15 mouse cellular contexts compared by ENCODE assay signal in genomic region chrX:101522027-101522426, GRCm38 (mm10). TPM values are rescaled to one million over a fixed set of nuclear protein-coding genes. Genes with fewer than 3 reads are reported as not detected.
A peak's percentile ranks its signal among the peaks of the same experiment; 100 is the strongest.
DNase-seq lines count a peak whose midpoint lies in the region; ATAC-seq and TF ChIP-seq lines count a peak whose summit lies in the region.
"Had no signal": no experiment of that assay in that cellular context is flagged by ENCODE, and none has a peak within 500 bp of the region (broad histone marks: within the 10 kb centered on the region; RNA-seq: fewer than 3 reads in every experiment).

No protein-coding gene starts in this region.

- H3K4me3 ChIP-seq in gastrocnemius, adult 2 months, result peak overlapping the region; percentile 50
- H3K4me3 ChIP-seq in heart, embryonic 14.5 days (ENCODE audit: control insufficient read depth in 1 of 2, insufficient read depth in 1 of 2, low read depth in 1 of 2, low read length in 2 of 2), result peak overlapping the region; percentile 13 to 18; a peak in 2 of 4 replicates
- H3K4me3 ChIP-seq in midbrain, embryonic 11.5 days (ENCODE audit: low read depth, low read length), result no peak overlapping the region
- no peak overlapping the region for H3K4me3 ChIP-seq in left cerebral cortex, adult 2 months
- H3K4me3 ChIP-seq: forebrain, embryonic 10.5 days; intestine, embryonic 15.5 days; midbrain, embryonic 15.5 days had no signal

- no peaks in the 10 kb centered on the region for H3K4me1 ChIP-seq in heart, embryonic 14.5 days (ENCODE audit: control insufficient read depth in 2 of 2, insufficient read depth in 2 of 2, low read length in 2 of 2)
- no peaks in the 10 kb centered on the region for H3K4me1 ChIP-seq in midbrain, embryonic 11.5 days (ENCODE audit: control insufficient read depth, insufficient read depth, low read length)
- H3K4me1 ChIP-seq: forebrain, embryonic 10.5 days; intestine, embryonic 15.5 days; midbrain, embryonic 15.5 days had no signal

- ATAC-seq in heart, embryonic 14.5 days (ENCODE audit: insufficient number of reproducible peaks, insufficient read depth, low FRiP score, low read depth), result no peak
- ATAC-seq in midbrain, embryonic 11.5 days (ENCODE audit: low FRiP score), result no peak
- ATAC-seq: activated CD4-positive, CD25-positive, alpha-beta regulatory T cell, adult 4 months; intestine, embryonic 15.5 days; midbrain, embryonic 15.5 days had no signal

- H3K4me2 ChIP-seq in heart, embryonic 14.5 days (ENCODE audit: low read length), result no peak overlapping the region
- H3K4me2 ChIP-seq in midbrain, embryonic 11.5 days, result no peak overlapping the region
- H3K4me2 ChIP-seq: intestine, embryonic 15.5 days; midbrain, embryonic 15.5 days had no signal

- H3K27me3 ChIP-seq in heart, embryonic 14.5 days (ENCODE audit: control insufficient read depth, insufficient read depth, low read length), result no peaks in the 10 kb centered on the region
- no peaks in the 10 kb centered on the region for H3K27me3 ChIP-seq in midbrain, embryonic 11.5 days (ENCODE audit: control insufficient read depth, insufficient read depth, low read length)
- H3K27me3 ChIP-seq: intestine, embryonic 15.5 days; midbrain, embryonic 15.5 days had no signal

- no peak overlapping the region for H3K27ac ChIP-seq in gastrocnemius, adult 2 months
- H3K27ac ChIP-seq in heart, embryonic 14.5 days (replicated peaks in 1 of 2; ENCODE audit: control insufficient read depth in 1 of 2, insufficient read depth in 1 of 2, low read depth in 2 of 2, low read length in 2 of 2), result no peak overlapping the region
- H3K27ac ChIP-seq in midbrain, embryonic 11.5 days (ENCODE audit: low read depth, low read length), result no peak overlapping the region
- no peak overlapping the region for H3K27ac ChIP-seq in left cerebral cortex, adult 2 months
- H3K27ac ChIP-seq: forebrain, embryonic 10.5 days; intestine, embryonic 15.5 days; midbrain, embryonic 15.5 days had no signal

- no peaks in the 10 kb centered on the region for H3K36me3 ChIP-seq in heart, embryonic 14.5 days (ENCODE audit: control insufficient read depth, insufficient read depth, low read length)
- H3K36me3 ChIP-seq in midbrain, embryonic 11.5 days (ENCODE audit: control insufficient read depth, insufficient read depth, low read length), result no peaks in the 10 kb centered on the region
- H3K36me3 ChIP-seq: forebrain, embryonic 10.5 days; intestine, embryonic 15.5 days; midbrain, embryonic 15.5 days had no signal

- no peak for DNase-seq in gastrocnemius, adult 2 months
- DNase-seq in gastrocnemius, postnatal 4 days (ENCODE audit: low spot score in 2 of 2), result no peak
- DNase-seq in MN1 (ENCODE audit: low spot score), result peak; percentile 45
- peak; percentile 41 for DNase-seq in lung, postnatal 36 days
- no peak for DNase-seq in layer of hippocampus, postnatal 14 days (ENCODE audit: low spot score in 2 of 2)
- DNase-seq in midbrain, embryonic 11.5 days (ENCODE audit: low spot score, missing footprints), result no peak
- no peak for DNase-seq in left cerebral cortex, adult 2 months (ENCODE audit: extremely low spot score in 1 of 2, low spot score in 2 of 2)
- DNase-seq: gastrocnemius, postnatal 36 days; spleen, adult 18-20 months; thymus, postnatal 25 days had no signal

- TF ChIP-seq CTCF in gastrocnemius, adult 2 months (IDR thresholded peaks at IDR 0.05), result no peak
- no peak for TF ChIP-seq CTCF in left cerebral cortex, adult 2 months (IDR thresholded peaks at IDR 0.05)

- H3K9ac ChIP-seq in heart, embryonic 14.5 days (ENCODE audit: low read length), result 0 out of 2 replicates have a peak overlapping the region, but pooled peaks have one; percentile 38
- no peak overlapping the region for H3K9ac ChIP-seq in midbrain, embryonic 11.5 days (ENCODE audit: low read length)
- H3K9ac ChIP-seq: intestine, embryonic 15.5 days; midbrain, embryonic 15.5 days had no signal

- no peaks in the 10 kb centered on the region for H3K9me3 ChIP-seq in heart, embryonic 14.5 days (ENCODE audit: control insufficient read depth, low read length)
- no peaks in the 10 kb centered on the region for H3K9me3 ChIP-seq in midbrain, embryonic 11.5 days (ENCODE audit: control insufficient read depth, low read length)
- H3K9me3 ChIP-seq: intestine, embryonic 15.5 days; midbrain, embryonic 15.5 days had no signal

- intact Hi-C loops in gastrocnemius, adult 2 months (cut with DNase I), result no loop called here
- intact Hi-C loops in left cerebral cortex, adult 2 months (cut with DNase I), result no loop called here

- 74% methylated on average over 15 of the region's 15 CpGs for WGBS in heart, embryonic 14.5 days
- 76% methylated on average over 15 of the region's 15 CpGs for WGBS in midbrain, embryonic 11.5 days

RNA-seq across cellular contexts. Expression of gene Taf1, which starts 10.5 kb away (rescaled TPM):
- total RNA-seq in gastrocnemius, adult 2 months (2021), result 10 to 100 TPM in 1 of 2 experiments, 1 to 10 TPM in 1; 8.3 to 11.0 TPM
- 10 to 100 TPM; 21.1 to 21.7 TPM for total RNA-seq in gastrocnemius, postnatal 4 days (2021)
- 8.4 and 9.5 TPM in 2 replicates for polyA plus RNA-seq in heart, embryonic 14.5 days (2014; fragmentation: Nextera tagmentation; extraction: Ambion mirVana)
- total RNA-seq in layer of hippocampus, postnatal 14 days (2021), result 10 to 100 TPM; 52.3 to 57.0 TPM
- polyA plus RNA-seq in midbrain, embryonic 11.5 days (2014; fragmentation: Nextera tagmentation; extraction: Ambion mirVana), result 20.5 and 25.7 TPM in 2 replicates
- total RNA-seq in left cerebral cortex, adult 2 months (2021), result 10 to 100 TPM; 53.2 to 53.5 TPM

Comparison
In these comparisons a context has a peak if more than half of its experiments do, and no peak if none do; other contexts are left out.
1. DNase-seq: peak in MN1 (single experiment) and lung, postnatal 36 days (single experiment); none in gastrocnemius, adult 2 months (single experiment), gastrocnemius, postnatal 4 days (0 of 2), layer of hippocampus, postnatal 14 days (0 of 2), midbrain, embryonic 11.5 days (single experiment) and left cerebral cortex, adult 2 months (0 of 2).
2. H3K4me3 ChIP-seq: peak in gastrocnemius, adult 2 months (single experiment) and heart, embryonic 14.5 days (2 of 2); none in midbrain, embryonic 11.5 days (single experiment) and left cerebral cortex, adult 2 months (single experiment).